Mouse (Mus musculus) monocyte, adult 5-6 weeks (primary cell): ENCODE results near the gene Kremen2. TPM values are rescaled to one million over a fixed set of nuclear protein-coding genes. Genes with fewer than 3 reads are reported as not detected.
A peak's percentile ranks its signal among the peaks of the same experiment; 100 is the strongest.

Source experiments
- ATAC-seq: fragments of 153-309, 156-312 bp; replicated peaks from 2 replicates; pipeline ENCODE4 v1.8.0; 2017; ENCODE audit warnings: mild to moderate bottlenecking; ENCODE audit not compliant: low TSS enrichment, insufficient number of reproducible peaks, severe bottlenecking, poor library complexity, low FRiP score
- total RNA-seq: library from RNA; stranded (forward); fragments of 200-1000, 200-491, 200-594 nt; gene quantifications from 3 replicates; pipeline ENCODE4 v1.2.3, GENCODE M21; 2017

Kremen2 gene
- total RNA-seq, 1 experiment from 2014 or later = not detected

DNA sequence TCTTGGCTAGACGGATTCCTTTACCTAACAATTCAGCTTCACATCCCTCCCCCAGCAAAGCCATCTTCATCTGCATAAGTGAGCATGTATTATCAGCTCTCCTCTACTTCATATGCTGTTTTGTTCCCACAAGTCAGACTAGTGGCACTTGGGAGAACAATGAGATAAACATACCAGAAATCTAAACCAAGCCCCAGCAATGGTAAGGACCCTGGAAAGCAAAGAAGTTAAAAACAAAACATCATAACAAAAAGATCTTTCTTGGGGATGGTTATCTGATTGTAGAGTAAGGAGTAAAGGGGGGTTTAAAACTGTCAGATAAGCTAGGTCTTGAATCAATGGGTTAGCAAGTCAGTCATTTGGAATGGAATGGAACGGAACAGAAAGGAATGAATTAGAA, 24.9 kb upstream of the Kremen2 start:
- ATAC-seq = no peak

DNA sequence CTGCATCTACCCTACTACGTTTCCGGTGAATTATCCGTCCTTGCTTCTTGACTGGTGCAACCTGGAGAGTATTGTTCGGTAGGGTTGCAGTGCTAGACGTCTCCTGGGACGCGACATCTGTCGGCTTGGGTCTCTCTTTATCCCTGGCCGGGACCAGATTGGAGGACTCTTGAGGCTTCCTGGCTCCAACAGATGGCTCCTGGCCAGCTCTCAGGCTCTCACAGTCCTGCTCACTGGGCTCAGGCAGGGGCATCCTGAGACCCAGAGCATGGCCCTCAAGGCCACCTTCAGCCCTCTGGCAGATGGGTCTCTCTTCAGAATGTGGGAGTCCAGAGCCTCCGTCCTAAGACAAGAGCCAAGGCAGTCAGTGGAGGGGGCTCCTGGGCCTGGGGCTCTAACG, 17.3 kb upstream of the Kremen2 start:
- ATAC-seq = no peak

DNA sequence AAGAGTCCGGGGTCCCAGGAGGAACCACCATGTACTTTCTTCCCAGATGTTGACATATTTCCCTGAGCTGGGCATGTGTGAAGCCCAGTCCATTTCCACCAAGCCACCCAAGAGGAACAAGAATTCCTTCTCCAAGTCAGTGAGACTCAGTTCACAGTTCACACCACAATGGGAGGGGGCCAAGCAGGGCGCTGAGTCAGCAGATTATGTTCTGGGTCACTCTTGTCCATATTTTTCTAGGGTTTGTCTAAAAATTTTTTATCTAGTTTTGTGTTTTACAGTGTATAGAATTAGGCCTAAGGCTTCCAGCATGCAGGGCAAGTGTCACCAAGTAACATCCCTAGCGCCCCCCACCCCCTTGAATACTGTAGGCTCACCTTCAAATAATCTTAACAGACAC, 15.5 kb upstream of the Kremen2 start:
- ATAC-seq = no peak

DNA sequence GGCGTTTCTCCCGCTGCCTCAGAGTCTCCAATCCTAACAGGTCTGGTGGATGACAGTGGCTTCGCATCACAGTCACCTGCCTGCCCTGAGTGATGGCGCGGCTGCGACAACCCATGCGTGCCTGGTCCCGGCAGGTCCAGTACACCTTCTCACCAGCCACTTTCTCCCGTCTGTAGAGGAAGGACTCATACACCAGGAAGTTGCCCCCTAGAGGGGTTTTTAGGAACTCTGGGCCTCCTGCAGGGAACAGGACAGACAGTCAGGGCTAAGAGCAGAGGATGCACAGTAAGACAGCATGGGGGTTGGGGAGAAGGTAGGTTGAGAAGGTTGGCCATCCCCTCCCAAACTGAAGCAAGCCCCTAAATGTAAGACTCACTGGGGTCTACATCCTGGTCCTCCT, 14.6 kb upstream of the Kremen2 start:
- no peak for ATAC-seq

DNA sequence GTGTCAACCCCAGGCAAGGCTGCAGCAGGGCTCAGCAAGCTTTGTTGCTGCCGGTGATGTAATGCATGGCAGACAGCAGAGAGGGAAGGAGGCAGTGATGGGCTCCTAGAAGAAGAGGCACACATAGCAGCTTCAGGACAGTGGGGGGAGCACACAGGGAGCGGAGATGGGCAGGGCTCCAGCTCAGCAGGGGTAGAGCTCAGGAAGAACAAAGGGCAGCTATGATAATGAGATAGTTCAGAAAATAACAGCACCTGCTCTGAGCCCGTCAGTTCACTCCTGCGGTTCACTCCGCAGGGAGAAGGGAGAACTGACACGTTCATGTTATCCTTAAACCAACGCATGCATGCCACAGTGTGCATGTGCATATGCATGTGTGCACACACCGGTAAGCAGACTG, 13.2 kb upstream of the Kremen2 start:
- no peak for ATAC-seq

DNA sequence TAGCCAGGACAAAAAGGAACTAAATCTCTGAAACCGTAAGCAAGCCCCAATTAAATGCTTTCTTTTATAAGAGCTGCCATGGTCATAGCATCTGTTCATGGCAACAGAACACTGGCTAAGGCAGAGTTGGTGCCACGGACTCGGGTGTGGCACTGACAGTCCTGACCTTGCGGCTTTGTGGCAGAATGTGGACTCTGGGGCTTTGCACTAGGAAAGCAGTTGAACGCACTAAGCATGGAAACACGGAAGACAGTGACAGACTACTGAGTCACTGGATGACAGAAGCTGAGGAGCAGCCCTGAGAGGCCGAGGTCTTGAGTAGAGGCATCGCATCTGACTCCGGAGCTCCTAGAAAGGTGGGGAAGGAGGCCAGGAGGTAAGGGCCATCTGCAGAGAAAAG, 11.9 kb upstream of the Kremen2 start:
- no peak for ATAC-seq

DNA sequence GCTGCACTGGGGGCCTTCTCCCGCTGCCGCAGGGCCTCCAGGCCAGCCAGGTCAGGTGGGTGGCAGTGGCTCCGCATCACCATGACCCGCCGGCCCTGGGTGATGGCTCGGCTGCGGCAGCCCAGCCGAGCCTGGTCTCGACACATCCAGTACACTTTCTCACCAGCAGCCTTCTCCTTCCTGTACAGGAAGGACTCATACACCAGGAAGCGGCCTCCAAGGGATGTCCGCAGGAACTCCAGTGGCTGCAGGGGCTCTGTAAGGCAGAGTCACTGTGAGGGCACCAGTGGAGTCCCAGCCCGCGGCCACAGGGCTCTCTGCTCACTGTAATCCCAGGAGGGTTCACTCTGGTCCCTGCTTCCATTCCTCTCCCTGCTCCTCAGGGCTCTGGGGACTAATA, 10.1 kb upstream of the Kremen2 start:
- no peak for ATAC-seq

DNA sequence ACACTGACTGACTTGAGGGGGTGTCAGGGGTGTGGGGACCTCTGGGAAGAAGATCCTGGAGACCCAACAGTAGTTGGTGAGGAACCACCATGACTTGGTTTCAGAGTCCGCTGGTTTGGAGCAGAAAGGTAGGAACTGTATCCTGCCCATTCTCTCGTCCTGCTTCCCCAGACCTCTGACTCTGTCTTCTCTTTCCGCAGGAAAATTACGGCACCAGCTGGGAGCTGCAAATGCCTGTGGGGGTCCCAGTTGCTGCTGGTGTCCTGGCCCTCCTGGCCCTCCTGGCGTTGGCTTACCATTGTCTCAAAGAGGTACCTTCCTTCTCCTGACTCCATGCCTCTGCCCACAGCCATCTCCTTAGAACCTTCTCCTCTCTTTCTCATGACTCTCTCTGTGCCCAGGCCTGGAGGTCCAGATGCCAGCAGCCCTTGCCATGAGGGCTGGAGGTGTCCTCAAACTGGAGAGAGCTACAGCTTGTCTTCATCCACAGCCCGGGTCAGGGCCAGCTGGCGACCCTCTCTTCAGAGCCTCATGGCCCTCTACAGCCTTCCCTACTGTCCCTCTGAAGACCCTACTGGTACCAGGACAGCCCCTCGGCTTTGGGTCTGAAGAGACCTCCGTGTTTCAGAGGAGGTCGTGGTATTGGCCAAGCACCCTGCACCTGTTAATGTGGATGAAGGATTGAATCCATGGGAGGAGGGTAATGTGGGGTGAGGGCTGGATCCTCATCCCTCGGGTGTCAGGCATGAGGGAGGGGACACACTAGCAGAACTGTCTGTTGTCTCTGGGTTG, 4.0 kb upstream of the Kremen2 start:
- ATAC-seq = no peak

DNA sequence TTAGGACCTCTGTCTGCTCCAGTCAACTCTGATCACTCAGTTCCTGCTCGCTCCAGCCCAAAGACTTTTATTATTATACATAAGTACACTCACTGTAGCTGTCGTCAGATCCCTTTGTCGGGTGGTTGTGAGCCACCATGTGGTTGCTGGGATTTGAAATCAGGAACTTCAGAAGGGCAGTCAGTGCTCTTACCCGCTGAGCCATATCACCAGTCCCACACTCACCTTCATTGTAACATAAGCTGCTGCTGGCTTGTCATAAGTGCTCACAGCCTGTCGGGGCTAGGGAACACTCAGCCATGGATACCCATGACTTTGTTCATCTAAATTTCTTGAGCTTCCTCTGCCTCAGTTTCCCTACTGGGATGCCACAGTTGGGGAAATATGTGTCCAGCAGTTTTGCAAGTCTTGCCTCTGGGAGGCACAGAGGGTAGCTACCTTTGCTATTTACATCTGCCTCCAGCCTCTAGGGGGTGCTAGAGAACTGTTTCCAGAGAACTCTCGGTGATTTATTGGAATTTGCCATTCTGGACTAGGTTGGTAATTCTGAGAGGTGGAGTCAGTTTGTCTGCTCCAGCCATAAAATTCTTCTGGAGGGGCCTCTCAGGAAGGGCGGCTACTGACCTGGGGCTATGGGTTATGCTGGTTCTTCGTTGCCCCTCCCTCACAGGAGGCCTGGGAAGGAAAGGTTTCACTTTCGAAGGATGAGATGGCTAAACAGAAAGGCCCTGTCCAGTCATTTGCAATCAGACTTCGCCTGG, 3.2 kb upstream of the Kremen2 start:
- peak; percentile 11; the same call in 1 of the 2 replicates for ATAC-seq

DNA sequence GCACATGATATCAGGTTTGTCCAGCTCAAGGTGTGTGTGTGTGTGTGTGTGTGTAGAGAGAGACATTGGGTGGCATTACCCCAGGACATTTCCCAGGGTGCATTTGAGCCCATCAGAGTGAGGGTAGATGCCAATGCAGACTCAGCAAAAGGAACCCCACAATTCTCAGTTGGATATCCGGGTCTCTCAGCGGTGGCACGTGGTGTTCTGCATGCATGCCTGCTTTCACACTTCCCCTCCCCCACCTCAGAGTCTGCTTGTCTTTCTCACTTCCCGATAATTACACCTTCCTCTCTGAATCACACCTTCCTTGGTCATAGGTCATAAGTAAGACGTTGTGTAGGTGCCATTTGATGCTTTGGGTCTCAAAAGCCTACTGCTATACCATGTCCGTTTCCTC, 2.4 kb upstream of the Kremen2 start:
- ATAC-seq = peak; percentile 20; the same call in 1 of the 2 replicates

DNA sequence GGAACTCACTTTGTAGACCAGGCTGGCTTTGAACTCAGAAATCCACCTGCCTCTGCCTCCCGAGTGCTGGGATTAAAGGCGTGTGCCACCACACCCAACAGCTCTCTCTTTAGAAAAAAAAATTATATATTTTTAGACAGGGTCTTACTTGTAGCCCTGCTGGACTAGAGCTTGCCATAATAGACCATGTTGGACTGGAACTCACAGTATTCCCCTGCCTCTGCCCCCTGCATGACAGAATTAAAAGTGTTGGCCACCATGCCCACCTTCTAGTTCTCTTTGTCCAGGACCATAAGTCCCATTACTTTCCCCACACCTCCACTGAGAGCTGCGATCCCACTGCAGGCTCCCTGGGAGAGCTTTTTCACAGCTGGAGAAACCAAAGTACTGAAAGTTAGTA, 1.8 kb upstream of the Kremen2 start:
- ATAC-seq = no peak

DNA sequence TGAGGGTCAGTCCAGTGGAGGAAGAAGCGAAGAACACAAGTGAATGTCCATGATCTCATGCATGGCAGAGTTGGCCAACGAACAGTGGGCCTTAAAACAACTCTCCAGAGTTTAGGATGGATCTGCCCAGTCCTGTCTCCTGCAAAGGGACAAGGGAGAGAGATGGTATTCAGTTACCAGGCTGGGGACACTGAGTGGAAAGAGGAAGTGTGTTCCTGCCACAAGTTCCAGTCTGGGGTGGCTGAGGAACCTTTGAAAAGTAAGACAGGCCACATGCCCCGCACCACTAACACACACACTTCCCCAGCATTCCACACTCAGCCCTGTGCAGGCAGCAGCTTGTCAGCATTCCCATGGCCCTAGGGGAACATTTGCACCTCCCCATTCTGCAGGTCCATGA, 1.1 kb upstream of the Kremen2 start:
- ATAC-seq = 0 out of 2 replicates have a peak, but pooled peaks have one; percentile 7

DNA sequence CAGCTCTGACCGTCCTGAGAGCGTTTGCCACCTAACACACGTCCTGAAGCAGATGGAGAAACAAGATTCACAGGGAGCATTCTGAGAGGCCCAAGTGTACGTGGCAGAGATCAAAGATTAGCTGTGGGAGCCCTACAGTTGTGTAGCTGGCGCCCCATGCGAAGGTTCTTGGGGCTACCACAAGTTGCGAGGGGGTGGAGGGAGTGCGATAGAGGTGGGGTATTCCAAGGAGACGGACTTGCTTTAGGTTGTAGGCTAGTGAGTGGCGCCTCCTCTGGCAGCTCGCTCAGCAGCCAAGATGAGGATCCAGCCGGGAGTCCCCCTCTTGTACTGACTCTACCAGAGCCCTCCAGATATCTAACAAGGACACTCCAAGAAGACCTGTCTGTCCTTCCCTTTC, 678 bp upstream of the Kremen2 start:
- no peak for ATAC-seq

DNA sequence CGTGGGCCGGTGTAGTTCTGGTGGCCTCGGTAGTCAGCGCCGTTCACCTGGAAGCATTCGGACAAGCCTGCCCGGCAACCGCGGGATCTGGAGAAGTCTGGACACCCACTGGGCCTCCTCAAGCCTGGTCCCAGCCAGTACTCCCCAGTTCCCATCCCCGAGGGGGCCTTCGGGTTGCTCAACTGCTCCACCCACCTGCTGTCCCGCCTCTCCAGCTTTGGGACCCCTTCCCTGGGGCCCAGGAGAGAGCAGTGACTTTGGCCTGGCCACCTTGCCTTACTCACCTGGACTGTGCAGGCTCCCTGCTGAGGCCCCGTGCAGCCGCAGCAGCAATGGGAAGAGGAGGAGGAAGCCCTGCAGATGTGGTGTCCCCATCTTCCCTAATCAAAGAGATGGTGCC, 982 bp downstream of the Kremen2 start:
- ATAC-seq = no peak

DNA sequence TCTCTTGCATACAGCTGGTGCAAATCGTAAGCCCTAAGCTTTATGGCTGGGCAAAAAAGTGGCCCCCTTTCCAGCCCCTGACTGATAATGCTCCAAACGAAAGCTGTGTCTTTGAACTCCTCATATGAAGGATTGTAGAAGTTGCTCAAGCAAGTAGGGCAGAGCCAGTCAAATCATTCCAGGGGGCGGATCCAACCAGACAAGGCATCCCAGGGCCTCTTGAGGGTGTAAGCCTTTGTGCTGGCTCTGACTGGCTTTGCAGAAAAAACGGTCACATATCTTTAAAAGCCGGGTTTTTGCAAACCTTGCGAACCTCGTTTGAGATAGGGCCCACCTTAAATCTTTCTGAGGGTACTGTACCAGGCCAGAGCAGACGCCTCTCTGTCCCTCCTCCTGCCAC, 1.6 kb downstream of the Kremen2 start:
- no peak for ATAC-seq

DNA sequence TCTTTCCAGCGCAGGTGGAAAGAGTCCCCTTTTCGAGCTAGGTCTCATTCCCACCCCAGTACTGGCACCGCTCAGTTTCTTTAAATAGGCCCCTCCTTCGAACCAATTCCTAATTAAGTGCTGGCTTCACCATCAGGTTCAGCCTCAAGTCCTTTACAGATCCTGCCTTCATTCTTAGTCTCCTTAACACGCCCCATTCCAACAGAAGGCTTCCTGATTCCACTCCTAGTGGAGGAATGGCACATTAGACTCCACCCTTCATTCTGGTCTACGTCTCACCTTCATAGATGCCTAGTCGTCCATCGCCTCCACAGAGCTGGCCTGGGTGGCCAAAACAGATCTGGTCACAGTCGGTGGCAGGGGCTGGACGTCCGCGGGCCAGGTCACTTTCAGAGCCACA, 2.7 kb downstream of the Kremen2 start:
- ATAC-seq = no peak

DNA sequence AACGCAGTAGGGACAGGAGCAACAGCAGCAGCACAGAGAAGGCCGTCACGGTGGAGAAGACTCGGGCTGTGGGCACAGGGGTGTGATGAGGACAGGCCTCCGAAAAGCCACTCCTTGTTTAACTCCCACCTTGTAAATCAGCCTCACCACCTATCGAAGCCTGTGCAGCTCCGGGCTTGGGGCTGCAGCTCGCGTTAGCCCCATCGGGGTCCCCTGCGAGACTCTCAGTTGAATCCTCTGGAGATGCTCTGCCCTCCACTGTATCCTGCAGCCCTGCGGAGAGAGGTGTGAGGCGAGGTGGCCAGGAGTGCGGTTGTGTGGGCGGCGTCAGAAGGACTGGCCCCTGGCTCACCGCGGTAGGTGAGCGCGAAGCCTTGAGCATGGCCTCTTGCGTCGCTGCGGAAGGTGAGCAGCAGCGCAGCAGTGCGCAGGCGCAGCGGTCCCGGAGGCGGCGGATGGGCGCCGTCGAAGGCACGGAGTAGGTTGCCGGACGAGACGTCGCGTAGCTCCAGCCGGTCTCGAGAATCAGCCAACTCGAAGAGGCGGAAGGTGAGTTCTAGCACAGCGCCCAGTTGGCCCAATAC, 3.3 kb downstream of the Kremen2 start:
- ATAC-seq = no peak

DNA sequence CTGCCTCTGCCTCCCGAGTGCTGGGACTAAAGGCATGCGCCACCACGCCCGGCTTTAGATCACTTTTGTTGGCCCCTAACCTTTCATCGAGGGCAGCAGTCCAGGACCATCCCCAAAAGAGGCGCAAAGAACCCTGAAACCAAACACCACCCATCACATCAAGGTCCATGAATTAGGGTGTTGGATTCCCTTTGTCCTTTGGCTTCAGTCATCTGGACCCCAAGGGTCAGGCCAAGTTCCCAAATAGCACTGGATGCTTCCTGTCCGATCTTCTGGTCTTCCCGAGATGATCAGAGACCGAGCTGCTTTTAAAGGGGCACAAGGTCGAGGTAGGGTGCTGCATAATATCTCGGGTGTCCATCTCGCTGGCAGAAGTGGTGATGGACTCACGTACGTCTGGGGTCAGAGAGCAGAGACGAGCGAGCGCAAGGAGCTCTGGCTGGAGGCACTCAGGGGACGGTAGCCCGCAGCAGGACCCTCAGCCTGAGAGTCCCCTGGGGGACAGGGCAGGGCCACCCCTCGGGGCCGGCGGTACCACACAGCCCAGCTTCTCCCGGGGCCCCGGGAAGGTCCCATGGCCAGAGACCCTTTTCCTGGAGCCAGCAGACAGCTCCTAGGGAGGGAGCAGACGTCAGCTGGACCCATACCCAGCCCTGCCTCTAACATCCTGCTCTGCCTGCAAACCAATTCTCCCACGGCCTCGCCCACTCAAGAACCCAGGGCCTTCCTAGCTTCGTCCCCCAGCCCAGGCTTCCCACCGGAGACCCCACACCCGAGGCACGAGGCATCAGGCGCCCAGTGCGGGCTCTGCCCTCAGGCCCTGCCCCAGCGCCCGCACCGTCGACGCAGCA, 4.0 kb downstream of the Kremen2 start:
- no peak for ATAC-seq

DNA sequence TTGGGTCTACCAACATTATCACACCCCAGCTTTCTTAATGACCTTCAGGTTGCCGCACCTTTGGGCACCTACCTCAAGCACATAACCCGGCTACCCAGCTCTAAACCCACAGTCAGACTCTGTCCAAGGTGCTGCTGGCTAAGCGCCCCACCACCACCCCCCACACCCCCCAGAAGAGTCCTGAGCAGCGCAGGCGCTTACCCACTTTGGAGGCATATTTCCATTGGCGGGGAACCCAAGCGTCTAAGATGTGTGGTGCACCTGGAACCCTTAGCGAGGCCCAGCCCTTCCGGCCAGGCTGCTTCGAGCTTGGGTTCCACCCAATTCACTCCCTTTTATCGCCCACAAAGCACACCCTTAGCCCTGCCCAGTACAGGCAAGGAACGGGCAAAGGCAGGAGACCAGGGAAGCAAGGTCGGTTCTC, 5.0 kb downstream of the Kremen2 start, which contains the start of gene Paqr4:
Paqr4 (minus strand) TSS at position 270 of the 424 bp plus-strand sequence.
- no peak for ATAC-seq
